Mouse (Mus musculus) layer of hippocampus, adult 18-20 months (tissue): ENCODE measurements at regions not wholly inside any gene's neighbourhood (a gene's known extent, or its start where the extent isn't known, plus 50 kb on each side); places are given as distances from the start of the nearest gene placed in this dataset.

Experiments
- DNase-seq, 2 experiments: peaks; one replicate each; pipeline ENCODE4 v3.0.0; 2022; ENCODE audit warnings: low spot score in 2 of 2

- DNase-seq: no peak
Measured at GRCm38 (mm10) chr15:93804703-93805102, 209.0 kb upstream of the Prickle1 start.

GRCm38 (mm10) chr15:93790531-93790930 lies 194.8 kb upstream of the Prickle1 start:
- DNase-seq: no peak

GRCm38 (mm10) chr15:93789762-93790161 lies 194.1 kb upstream of the Prickle1 start:
- DNase-seq: no peak

- DNase-seq: no peak
Measured at GRCm38 (mm10) chr15:93787361-93787760, 191.7 kb upstream of the Prickle1 start.

- DNase-seq: no peak
Measured at GRCm38 (mm10) chr15:93785846-93786412, 190.2 kb upstream of the Prickle1 start.

GRCm38 (mm10) chr15:93783736-93784135 lies 188.0 kb upstream of the Prickle1 start:
- DNase-seq: no peak

- peak; percentile 14 to 52 for DNase-seq
Measured at GRCm38 (mm10) chr15:93775199-93775745, 179.6 kb upstream of the Prickle1 start.

- DNase-seq: no peak
Measured at GRCm38 (mm10) chr15:93774340-93774739, 178.6 kb upstream of the Prickle1 start.

- no peak for DNase-seq
Measured at GRCm38 (mm10) chr15:93766981-93767380, 171.3 kb upstream of the Prickle1 start.

- no peak for DNase-seq
Measured at GRCm38 (mm10) chr15:93763047-93763446, 167.4 kb upstream of the Prickle1 start.

GRCm38 (mm10) chr15:93758204-93758836 lies 162.6 kb upstream of the Prickle1 start:
- DNase-seq: no peak

GRCm38 (mm10) chr15:93755989-93756388 lies 160.3 kb upstream of the Prickle1 start:
- DNase-seq: no peak

- peak; percentile 16 to 46 for DNase-seq
Measured at GRCm38 (mm10) chr15:93751817-93752216, 156.1 kb upstream of the Prickle1 start.

GRCm38 (mm10) chr15:93750953-93751352 lies 155.3 kb upstream of the Prickle1 start:
- peak in 1 of 2 experiments; percentile 37 for DNase-seq

GRCm38 (mm10) chr15:93744191-93744945 lies 148.7 kb upstream of the Prickle1 start:
- DNase-seq: no peak

GRCm38 (mm10) chr15:93733731-93734510 lies 138.2 kb upstream of the Prickle1 start:
- DNase-seq: no peak

- DNase-seq: no peak
Measured at GRCm38 (mm10) chr15:93732825-93733224, 137.1 kb upstream of the Prickle1 start.

GRCm38 (mm10) chr15:93731161-93731560 lies 135.5 kb upstream of the Prickle1 start:
- DNase-seq: no peak

GRCm38 (mm10) chr15:93715443-93715842 lies 119.8 kb upstream of the Prickle1 start:
- DNase-seq: no peak

GRCm38 (mm10) chr15:93713428-93713827 lies 117.7 kb upstream of the Prickle1 start:
- peak in 1 of 2 experiments; percentile 45 for DNase-seq

GRCm38 (mm10) chr15:93712594-93712993 lies 116.9 kb upstream of the Prickle1 start:
- no peak for DNase-seq
